Mouse (Mus musculus): Measurements from ENCODE around the gene Ncf1. TPM values are rescaled to one million over a fixed set of nuclear protein-coding genes. Genes with fewer than 3 reads are reported as not detected.

The Ncf1 gene
- total and polyA plus RNA-seq, 3 experiments = 287 to 342 (median 302) TPM

DNA sequence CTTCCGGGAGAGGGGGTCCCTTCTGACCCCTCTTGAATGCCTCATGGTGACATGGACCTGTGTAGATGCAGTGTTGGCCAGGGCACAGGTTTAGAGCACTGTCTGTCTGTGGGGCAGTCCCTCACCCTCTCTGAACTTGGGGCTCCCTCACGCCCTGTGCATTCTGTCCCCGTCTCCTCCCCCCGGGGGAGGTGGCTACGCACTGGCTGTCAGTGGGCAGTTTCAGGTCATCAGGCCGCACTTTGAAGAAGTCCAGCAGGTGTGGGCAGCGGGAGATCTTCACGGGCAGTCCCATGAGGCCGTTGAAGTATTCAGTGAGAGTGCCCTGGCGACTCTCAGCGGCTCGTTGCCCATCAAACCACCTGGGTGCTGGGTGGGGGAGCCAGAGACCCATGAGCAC lies 2.5 kb downstream of the Ncf1 start:
- Histone ChIP-seq H3K9ac (ENCODE audit: insufficient read depth, low read depth) (peak overlapping the region; percentile 96), H3K79me2 (replicated peaks; ENCODE audit: control insufficient read depth, extremely low read depth, insufficient read depth, poor library complexity, severe bottlenecking) (peaks cover 26% of the 10 kb centered on the region), H3K4me2 (ENCODE audit: insufficient read depth, low read depth, poor library complexity, severe bottlenecking) (peak overlapping the region; percentile 60), H3K9me3 (replicated peaks; ENCODE audit: low read length) (no peaks in the 10 kb centered on the region), H3K27ac (ENCODE audit: insufficient read depth, low read depth) (peak overlapping the region; percentile 100), H3K4me3 (replicated peaks in 1 of 3; ENCODE audit: low read depth in 2 of 3, low read length in 2 of 3, poor library complexity in 1 of 3) (peak overlapping the region; percentile 55 to 61 (median 60)), H3K36me3 (replicated peaks in 1 of 2; ENCODE audit: control insufficient read depth in 1 of 2, insufficient read depth in 1 of 2, low read length in 1 of 2) (peaks cover 39 to 55% of the 10 kb centered on the region in 2 experiments), H3K27me3 (replicated peaks) (no peaks in the 10 kb centered on the region), H3K4me1 (ENCODE audit: control insufficient read depth in 1 of 2, insufficient read depth in 2 of 2) (peaks cover 25 to 55% of the 10 kb centered on the region in 2 experiments)
- peak; percentile 83 for TF ChIP-seq MEF2A (IDR thresholded peaks at IDR 0.05; ENCODE audit: borderline replicate concordance, low read depth, low read length)
- no peak for TF ChIP-seq ZNF384 (IDR thresholded peaks at IDR 0.05; ENCODE audit: low read depth, low read length)
- 0 out of 2 replicates have a peak, but pooled peaks have one; percentile 62 for TF ChIP-seq MYC (IDR thresholded peaks at IDR 0.05; ENCODE audit: low read depth, low read length)
- TF ChIP-seq TCF12 (IDR thresholded peaks at IDR 0.05; ENCODE audit: low read depth, low read length) = peak; percentile 92
- 0 out of 2 replicates have a peak, but pooled peaks have one; percentile 37 for TF ChIP-seq NELFE (IDR thresholded peaks at IDR 0.05; ENCODE audit: low read depth, low read length)
- TF ChIP-seq RAD21 (IDR thresholded peaks at IDR 0.05; ENCODE audit: low read depth, low read length) = no peak; the same call in 1 of the 2 replicates
- TF ChIP-seq MAZ (IDR thresholded peaks at IDR 0.05; ENCODE audit: low read depth, low read length) = peak; percentile 89
- TF ChIP-seq ZC3H11A (IDR thresholded peaks at IDR 0.05; ENCODE audit: low read depth, low read length) = no peak
- TF ChIP-seq USF2 (conservative IDR thresholded peaks at IDR 0.05; ENCODE audit: low read depth, low read length) = no peak
- TF ChIP-seq GABPA (IDR thresholded peaks at IDR 0.05; ENCODE audit: insufficient replicate concordance, low read depth, low read length) = no peak
- TF ChIP-seq NRF1 (IDR thresholded peaks at IDR 0.05; ENCODE audit: low read depth, low read length) = 0 out of 2 replicates have a peak, but pooled peaks have one; percentile 41
- 0 out of 2 replicates have a peak, but pooled peaks have one; percentile 31 for TF ChIP-seq HCFC1 (IDR thresholded peaks at IDR 0.05; ENCODE audit: low read depth, low read length)
- no peak for TF ChIP-seq RCOR1 (conservative IDR thresholded peaks at IDR 0.05; ENCODE audit: low read depth, low read length)
- TF ChIP-seq PAX5 (IDR thresholded peaks at IDR 0.05; ENCODE audit: low read length) = no peak
- TF ChIP-seq POLR2A (IDR thresholded peaks at IDR 0.05; ENCODE audit: low read depth, low read length) = peak; percentile 28; the same call in 1 of the 2 replicates
- no peak for TF ChIP-seq E2F4 (IDR thresholded peaks at IDR 0.05; ENCODE audit: insufficient replicate concordance, low read depth, low read length)
- TF ChIP-seq KAT2A (IDR thresholded peaks at IDR 0.05; ENCODE audit: insufficient replicate concordance, low read length) = no peak
- peak; percentile 79 for TF ChIP-seq SIN3A (IDR thresholded peaks at IDR 0.05; ENCODE audit: low read length)
- no peak for TF ChIP-seq USF1 (IDR thresholded peaks at IDR 0.05; ENCODE audit: low read depth, low read length)
- TF ChIP-seq POLR2AphosphoS2 (IDR thresholded peaks at IDR 0.05; ENCODE audit: low read depth, low read length) = no peak
- 0 out of 2 replicates have a peak, but pooled peaks have one; percentile 44 for TF ChIP-seq ELF1 (IDR thresholded peaks at IDR 0.05; ENCODE audit: low read depth, low read length)
- TF ChIP-seq CTCF (conservative IDR thresholded peaks at IDR 0.05 in 1 of 2, IDR thresholded peaks at IDR 0.05 in 1 of 2; ENCODE audit: low read depth in 2 of 2, low read length in 2 of 2) = no peak
- no peak for TF ChIP-seq JUN (IDR thresholded peaks at IDR 0.05; ENCODE audit: insufficient read depth, low read depth, low read length)
- TF ChIP-seq TBP (conservative IDR thresholded peaks at IDR 0.05; ENCODE audit: low read depth, low read length) = 0 out of 2 replicates have a peak, but pooled peaks have one; percentile 45
- no peak for TF ChIP-seq CHD1 (IDR thresholded peaks at IDR 0.05; ENCODE audit: low read depth, low read length)
- peak; percentile 70 for TF ChIP-seq BHLHE40 (IDR thresholded peaks at IDR 0.05; ENCODE audit: low read depth, low read length)
- TF ChIP-seq UBTF (IDR thresholded peaks at IDR 0.05; ENCODE audit: low read depth, low read length) = no peak
- TF ChIP-seq JUND (conservative IDR thresholded peaks at IDR 0.05; ENCODE audit: low read depth, low read length) = no peak
- TF ChIP-seq MAX (IDR thresholded peaks at IDR 0.05; ENCODE audit: low read length) = peak; percentile 69
- TF ChIP-seq ETS1 (conservative IDR thresholded peaks at IDR 0.05; ENCODE audit: low read depth, low read length) = peak; percentile 72
- 0 out of 2 replicates have a peak, but pooled peaks have one; percentile 40 for TF ChIP-seq MAFK (IDR thresholded peaks at IDR 0.05; ENCODE audit: insufficient replicate concordance, low read length)
- 0 out of 2 replicates have a peak, but pooled peaks have one; percentile 14 for TF ChIP-seq SMC3 (IDR thresholded peaks at IDR 0.05; ENCODE audit: low read depth, low read length)
- peak; percentile 66 for TF ChIP-seq CHD2 (IDR thresholded peaks at IDR 0.05; ENCODE audit: low read length)
- no peak for TF ChIP-seq ZKSCAN1 (IDR thresholded peaks at IDR 0.05; ENCODE audit: borderline replicate concordance, low read depth, low read length)
- TF ChIP-seq MXI1 (IDR thresholded peaks at IDR 0.05; ENCODE audit: low read depth, low read length) = peak; percentile 77; the same call in 1 of the 2 replicates
- TF ChIP-seq EP300 (IDR thresholded peaks at IDR 0.05; ENCODE audit: low read length) = peak; percentile 36; the same call in 1 of the 2 replicates
- no peak; the same call in 1 of the 2 replicates for TF ChIP-seq ZMIZ1 (IDR thresholded peaks at IDR 0.05; ENCODE audit: low read depth, low read length)
- peak; percentile 84 for TF ChIP-seq IRF4 (IDR thresholded peaks at IDR 0.05; ENCODE audit: low read depth, low read length)
- DNase-seq (ENCODE audit: extremely low read depth) = no peak
- in situ Hi-C loops (cut with MboI; ENCODE audit: low pct_ligation_motif_present, low pct_unique_long_range_greater_than_20kb, low sequenced_read_pairs) (no loop called here), dilution Hi-C loops (cut with MboI; ENCODE audit: extremely low pct_ligation_motif_present, extremely low pct_unique_long_range_greater_than_20kb, low sequenced_read_pairs) (no loop called here)
